Mouse (Mus musculus) thymus, postnatal 0 days (tissue): ENCODE measurements around the gene Olfr1512. TPM values are rescaled to one million over a fixed set of nuclear protein-coding genes. Genes with fewer than 3 reads are reported as not detected.
"Not testable (repeated sequence)": the region's sequence is repeated elsewhere in the genome, so short reads cannot be mapped to it uniquely, and the experiment has no call there.

ENCODE experiments used
- DNase-seq: peaks from one replicate; pipeline ENCODE4 v3.0.0-alpha.2; 2015; ENCODE audit warnings: low spot score
- polyA plus RNA-seq: library from polyadenylated mRNA; unstranded; fragments of >200 nt; fragmentation: Nextera tagmentation; extraction: Ambion mirVana; gene quantifications from 2 replicates; pipeline ENCODE4 v1.2.1, GENCODE M21; 2015

Olfr1512 gene
- polyA plus RNA-seq = not detected in 2 replicates

DNA sequence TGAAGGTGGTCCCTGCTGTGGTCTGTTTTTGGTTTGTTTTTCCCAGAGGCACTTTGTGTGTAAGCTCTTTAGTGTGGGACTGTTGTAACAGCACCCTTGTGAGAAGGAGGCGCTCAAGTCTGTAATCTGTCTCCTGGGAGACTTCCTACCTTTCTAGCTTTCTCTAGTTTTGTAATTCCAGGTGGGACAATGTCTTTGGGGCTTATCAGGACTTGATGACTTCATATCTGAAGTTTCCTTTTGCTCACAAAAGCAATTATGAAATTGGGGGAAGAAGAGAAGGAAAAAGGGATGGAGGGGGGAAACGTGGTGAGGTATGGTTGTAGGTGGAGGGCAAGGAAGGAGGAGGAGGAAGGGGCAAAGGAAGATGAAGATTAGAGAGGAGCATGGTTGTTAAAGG lies at the start of gene Olfr1512:
Olfr1512 (minus strand) TSS at position 101 of the 400 bp plus-strand sequence.
- DNase-seq = no peak

DNA sequence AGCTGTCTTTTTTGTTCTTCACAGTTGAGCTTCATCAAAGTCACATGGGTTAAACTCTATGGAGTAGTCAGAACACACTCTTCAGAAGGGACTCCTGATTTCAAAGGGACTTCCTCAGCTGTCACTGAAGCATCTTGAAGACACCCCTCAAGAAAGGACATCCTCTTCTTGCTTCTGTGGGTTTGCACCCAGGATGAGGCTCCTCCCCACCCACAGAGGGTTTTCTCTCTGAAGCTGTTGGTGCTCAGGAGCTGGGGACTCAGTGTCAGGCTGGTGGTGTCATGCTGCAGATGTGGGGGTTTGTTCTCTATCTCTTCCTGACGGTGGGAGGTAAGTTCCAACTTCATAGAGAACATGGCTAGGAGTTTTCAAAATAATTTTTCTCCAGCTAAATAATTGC lies 48.7 kb upstream of the Olfr1512 start:
- DNase-seq = peak; percentile 92

- no peak for DNase-seq
These were observed 35.3 kb upstream of the Olfr1512 start, which contains the start of gene Olfr1510 for GRCm38 (mm10) chr14:52414273-52414672. TSS of gene Olfr1510 (minus strand) at chr14:52414373.

- DNase-seq = not testable (repeated sequence)
These were observed 31.4 kb upstream of the Olfr1512 start for GRCm38 (mm10) chr14:52410142-52410919.

- no peak for DNase-seq
These were observed 18.3 kb upstream of the Olfr1512 start, which contains the start of gene Olfr1511 for GRCm38 (mm10) chr14:52397279-52397678. TSS of gene Olfr1511 (minus strand) at chr14:52397379.

- DNase-seq = not testable (repeated sequence)
These were observed 11.3 kb upstream of the Olfr1512 start for GRCm38 (mm10) chr14:52390084-52390848.

GRCm38 (mm10) chr14:52368741-52369140 lies 10.2 kb downstream of the Olfr1512 start:
- no peak for DNase-seq

DNA sequence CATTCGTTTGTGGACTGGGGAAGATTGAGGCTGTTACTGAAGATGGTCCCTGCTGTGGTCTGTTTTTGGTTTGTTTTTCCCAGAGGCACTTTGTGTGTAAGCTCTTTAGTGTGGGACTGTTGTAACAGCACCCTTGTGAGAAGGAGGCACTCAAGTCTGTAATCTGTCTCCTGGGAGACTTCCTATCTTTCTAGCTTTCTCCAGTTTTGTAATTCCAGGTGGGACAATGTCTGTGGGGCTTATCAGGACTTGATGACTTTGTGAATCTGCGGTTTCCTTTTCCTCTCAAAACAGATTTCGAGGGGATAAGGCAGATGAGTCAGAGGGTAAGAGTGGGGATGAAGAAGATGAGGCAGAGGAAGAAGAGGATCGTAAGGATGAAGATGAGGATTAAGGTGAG lies 22.7 kb downstream of the Olfr1512 start, which contains the start of gene Olfr1513:
Olfr1513 (minus strand) TSS at position 101 of the 400 bp plus-strand sequence.
- DNase-seq = no peak

DNA sequence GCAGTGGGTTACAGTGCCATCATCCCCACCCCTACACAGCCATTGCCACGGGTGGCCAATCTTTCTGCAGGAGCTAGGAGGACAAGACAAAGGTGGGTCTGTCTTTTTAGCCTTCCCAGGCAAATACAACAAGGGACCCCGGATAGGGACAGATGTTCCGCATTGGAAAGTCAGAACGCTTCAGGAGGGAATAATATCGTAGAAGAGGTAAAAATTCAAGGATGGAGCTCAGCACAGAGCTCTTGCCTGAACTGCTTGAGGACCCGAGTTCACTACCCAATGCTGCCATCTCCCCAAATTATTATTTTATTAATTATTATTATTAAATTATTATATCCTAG lies 39.5 kb downstream of the Olfr1512 start:
- DNase-seq = no peak

- DNase-seq = peak; percentile 85
These were observed 40.0 kb downstream of the Olfr1512 start for GRCm38 (mm10) chr14:52338751-52339511.

DNA sequence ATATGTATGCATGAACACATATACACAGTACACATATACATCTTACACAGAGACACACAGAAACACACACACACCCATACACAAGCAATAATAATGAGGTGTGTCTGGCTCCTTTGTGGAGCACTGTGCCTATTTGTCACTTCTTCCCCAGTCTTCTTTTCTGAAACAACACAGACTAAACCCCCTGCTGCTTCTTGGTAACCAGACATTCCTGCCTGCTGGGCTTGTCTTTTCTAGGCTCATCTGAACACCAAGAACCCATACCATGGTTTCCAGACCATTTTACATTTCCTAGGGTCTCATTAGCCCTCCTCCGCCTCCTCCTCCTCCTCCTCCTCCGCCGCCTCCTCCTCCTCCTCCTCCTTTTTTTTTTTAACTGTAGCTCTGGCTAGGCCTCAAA lies 46.8 kb downstream of the Olfr1512 start:
- DNase-seq = no peak

DNA sequence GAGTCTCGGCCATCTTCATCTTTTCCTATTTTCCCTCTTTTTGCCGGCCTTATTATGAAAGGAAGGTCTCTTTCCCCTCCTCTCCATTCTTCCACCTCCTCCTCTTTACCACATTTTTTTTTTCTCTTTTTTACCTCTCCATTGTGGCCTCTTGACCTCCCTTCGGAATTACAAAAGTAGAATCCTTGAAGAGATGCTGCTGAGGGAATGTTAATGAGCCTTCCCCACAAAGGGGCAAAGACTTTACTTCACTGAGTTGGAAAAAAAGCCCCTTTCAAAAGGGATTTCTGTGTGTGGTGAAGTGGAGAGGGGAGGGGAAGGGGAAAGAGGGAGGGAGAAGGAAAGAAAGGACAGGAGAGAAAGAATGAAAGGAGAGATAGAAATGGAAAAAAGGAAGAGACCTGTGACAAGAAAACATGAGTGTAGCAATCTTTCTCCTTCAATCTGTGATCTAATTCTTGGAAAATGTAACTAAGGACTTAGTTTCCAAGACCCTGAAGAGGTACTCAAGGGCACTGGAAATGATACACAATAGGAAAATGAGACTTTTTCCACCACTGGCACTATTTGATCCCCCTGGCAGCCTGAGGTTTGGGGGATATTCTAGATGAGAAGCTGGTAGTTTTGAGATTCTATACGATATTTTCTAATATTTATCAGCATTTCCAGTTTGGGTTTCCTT lies 47.8 kb downstream of the Olfr1512 start:
- DNase-seq = no peak

DNA sequence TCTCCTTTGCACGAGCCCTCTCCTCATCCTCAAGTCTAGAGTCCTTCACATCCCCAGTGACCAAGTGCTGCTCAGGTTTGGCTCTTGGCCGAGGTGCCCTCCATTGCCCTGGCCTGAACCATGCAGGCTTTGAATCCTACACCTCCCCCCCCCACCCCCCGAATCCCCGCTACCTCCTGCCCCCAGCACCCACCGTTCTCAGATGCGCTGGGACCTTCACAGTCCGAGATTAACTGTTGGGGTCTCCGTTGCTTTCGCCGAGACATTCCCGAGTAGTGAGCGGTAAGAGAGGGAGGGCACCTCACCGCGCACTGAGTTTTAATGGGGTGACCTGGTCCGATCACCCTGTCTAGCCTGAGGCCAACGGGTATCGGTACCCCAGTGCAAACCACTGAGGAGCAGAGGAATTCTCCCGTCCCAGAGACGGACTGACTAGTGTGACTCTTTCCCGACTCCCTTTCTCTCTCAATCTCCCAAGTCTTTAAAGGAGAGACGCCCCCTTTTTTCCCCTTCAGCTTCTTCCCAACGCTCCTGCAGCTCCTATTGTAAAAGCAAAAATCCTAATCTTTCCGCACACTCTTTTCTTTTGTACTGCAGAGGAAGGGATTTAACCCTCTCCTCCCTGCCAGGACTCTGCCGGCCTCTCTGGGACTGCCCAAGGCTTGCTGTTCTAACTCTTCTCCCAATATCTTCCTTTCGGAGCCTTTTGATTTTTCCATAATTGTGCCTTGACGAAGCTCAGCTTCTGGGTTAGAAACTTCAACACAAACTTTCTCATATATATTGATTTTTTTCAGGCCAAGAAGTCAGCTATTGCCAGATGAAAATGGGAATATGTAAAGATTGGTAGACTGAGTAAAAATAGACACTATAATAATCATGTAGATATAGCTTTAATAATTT lies 50.8 kb downstream of the Olfr1512 start, which contains the start of gene Sall2:
Sall2 (minus strand) TSS at position 853 of the 903 bp plus-strand sequence.
- no peak for DNase-seq

DNA sequence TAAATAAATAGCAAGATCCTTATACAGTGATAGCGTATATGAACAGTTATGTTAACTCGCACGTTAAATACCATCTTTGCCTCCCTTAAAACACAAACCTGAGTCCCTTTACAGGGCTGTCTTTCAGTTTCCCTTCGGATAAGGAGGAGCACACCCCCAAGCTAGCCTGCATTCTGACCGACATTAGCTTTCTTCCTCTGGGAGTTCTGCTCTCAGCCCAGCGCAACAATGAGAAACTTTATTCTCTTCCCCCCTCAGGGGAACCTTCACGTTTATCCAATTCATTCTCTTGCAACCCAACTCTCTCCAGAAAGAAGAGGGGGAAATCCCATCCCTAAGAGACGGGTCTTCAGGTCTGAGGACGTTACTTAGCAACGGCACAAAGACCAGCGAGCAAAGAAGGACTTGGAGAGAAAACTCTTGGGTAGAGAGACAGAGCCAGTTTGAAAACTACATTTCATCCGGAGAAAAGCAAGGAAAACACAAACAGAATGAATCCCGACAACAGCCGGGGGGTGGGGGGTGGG lies 51.5 kb downstream of the Olfr1512 start:
- no peak for DNase-seq

GRCm38 (mm10) chr14:52325890-52326289 lies 53.1 kb downstream of the Olfr1512 start:
- DNase-seq = peak; percentile 17
